Mouse (Mus musculus) midbrain, embryonic 13.5 days (tissue): ENCODE data around the gene Crym. TPM values are rescaled to one million over a fixed set of nuclear protein-coding genes. Genes with fewer than 3 reads are reported as not detected.
A peak's percentile ranks its signal among the peaks of the same experiment; 100 is the strongest.

Experiments
- ATAC-seq: fragments of 200-750 bp; cut with Nextera tagmentation; 2 replicates; pipeline ENCODE4 v1.8.0; 2017; ENCODE audit warnings: mild to moderate bottlenecking, moderate TSS enrichment, moderate library complexity
- H3K27ac ChIP-seq: fragments of 300-500 bp; sonication (generic); 2 replicates; pipeline ENCODE4 v1.5.1; 2015; ENCODE audit warnings: inconsistent platforms, mild to moderate bottlenecking, moderate library complexity
- H3K27me3 ChIP-seq: fragments of 300-500 bp; sonication (generic); 2 replicates; pipeline ENCODE4 v1.6.1; 2015; ENCODE audit warnings: mild to moderate bottlenecking, inconsistent platforms
- H3K36me3 ChIP-seq: fragments of 300-500 bp; sonication (generic); 2 replicates; pipeline ENCODE4 v1.6.1; 2015; ENCODE audit warnings: mild to moderate bottlenecking, inconsistent platforms
- H3K4me1 ChIP-seq: fragments of 300-500 bp; sonication (generic); replicated peaks from 2 replicates; pipeline ENCODE4 v1.6.1; 2015; ENCODE audit warnings: inconsistent platforms
- H3K4me2 ChIP-seq: fragments of 300-500 bp; sonication (generic); replicated peaks from 2 replicates; pipeline ENCODE4 v1.6.1; 2015; ENCODE audit warnings: moderate library complexity, mild to moderate bottlenecking, inconsistent platforms
- H3K4me3 ChIP-seq: fragments of 300-500 bp; sonication (generic); replicated peaks from 2 replicates; pipeline ENCODE4 v1.5.1; 2015; ENCODE audit warnings: mild to moderate bottlenecking, inconsistent platforms
- H3K9ac ChIP-seq: fragments of 300-500 bp; sonication (generic); replicated peaks from 2 replicates; pipeline ENCODE4 v1.6.1; 2015; ENCODE audit warnings: mild to moderate bottlenecking, inconsistent platforms
- H3K9me3 ChIP-seq: fragments of 300-500 bp; sonication (generic); 2 replicates; pipeline ENCODE4 v1.6.1; 2016; ENCODE audit warnings: mild to moderate bottlenecking, inconsistent platforms
- WGBS: fragments of 180-500 bp; shearing (Covaris S2); methylation state at CpG from one replicate; pipeline ENCODE4 v1.1.7; 2015; 5-methylcytosine and 5-hydroxymethylcytosine counted together
- polyA plus RNA-seq: library from polyadenylated mRNA; unstranded; fragments of >200 nt; fragmentation: Nextera tagmentation; extraction: Ambion mirVana; gene quantifications from 2 replicates; pipeline ENCODE4 v1.2.1, GENCODE M21; 2015

Gene Crym
- polyA plus RNA-seq, result 27.5 and 29.1 TPM in 2 replicates

DNA sequence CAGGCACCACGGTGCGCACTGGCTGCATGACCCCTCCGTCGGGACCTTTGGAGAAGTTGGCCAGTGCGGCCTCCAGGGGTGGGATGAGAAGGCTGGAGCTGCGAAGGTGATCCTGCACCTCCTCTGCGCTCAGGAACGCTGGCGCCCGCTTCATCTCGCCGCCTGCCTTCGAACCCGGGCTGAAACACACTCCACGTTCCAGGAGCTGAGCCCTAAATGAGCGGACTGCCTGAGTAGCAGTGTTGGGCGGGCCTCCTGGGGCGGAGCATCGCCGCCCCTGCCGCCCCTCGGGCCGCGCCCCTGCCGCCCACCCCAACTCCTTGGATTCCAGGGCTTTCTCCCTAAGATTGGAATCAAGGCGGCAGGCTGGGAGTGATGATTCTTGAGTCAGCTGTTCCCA lies at the start of gene Crym:
Gene Crym (minus strand): TSS at position 341 of the 400 bp plus-strand sequence.
- Histone ChIP-seq H3K4me1 (peaks cover 18% of the 10 kb centered on the region), H3K4me3 (peak within 1 kb of the TSS; percentile 37), H3K4me2 (peak within 1 kb of the TSS; percentile 53), H3K9ac (no peak within 1 kb of the TSS), H3K27ac (no peak within 1 kb of the TSS), H3K36me3 (no peaks in the 10 kb centered on the region), H3K9me3 (no peaks in the 10 kb centered on the region), H3K27me3 (peaks cover 47% of the 10 kb centered on the region)
- WGBS, result 4% methylated on average over 26 of the region's 26 CpGs
- no peak for ATAC-seq

DNA sequence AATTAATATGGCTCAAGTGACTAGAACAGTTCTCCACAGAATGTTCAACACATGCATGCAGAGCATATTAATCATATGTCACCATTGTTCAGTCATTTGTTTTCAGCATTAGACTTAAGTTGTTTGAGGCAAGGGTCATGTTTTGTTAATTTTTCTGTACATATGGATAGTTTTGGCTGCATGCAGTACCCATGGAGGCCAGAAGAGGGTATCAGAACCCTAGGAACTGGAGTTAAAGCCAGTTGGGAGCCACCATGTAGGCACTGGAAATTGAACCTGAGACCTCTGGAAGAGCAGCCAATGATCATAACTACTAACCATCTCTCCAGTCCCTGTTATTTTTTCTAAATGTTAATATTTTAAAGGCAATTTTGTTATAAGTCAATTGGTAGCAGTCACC lies 39.2 kb upstream of the Crym start:
- no peak overlapping the region for H3K9ac ChIP-seq
- no peak overlapping the region for H3K27ac ChIP-seq
- H3K36me3 ChIP-seq, result no peaks in the 10 kb centered on the region
- H3K4me2 ChIP-seq, result no peak overlapping the region
- no peak for ATAC-seq
- no peaks in the 10 kb centered on the region for H3K27me3 ChIP-seq
- H3K4me3 ChIP-seq, result no peak overlapping the region
- H3K9me3 ChIP-seq, result no peaks in the 10 kb centered on the region
- H3K4me1 ChIP-seq, result no peaks in the 10 kb centered on the region

DNA sequence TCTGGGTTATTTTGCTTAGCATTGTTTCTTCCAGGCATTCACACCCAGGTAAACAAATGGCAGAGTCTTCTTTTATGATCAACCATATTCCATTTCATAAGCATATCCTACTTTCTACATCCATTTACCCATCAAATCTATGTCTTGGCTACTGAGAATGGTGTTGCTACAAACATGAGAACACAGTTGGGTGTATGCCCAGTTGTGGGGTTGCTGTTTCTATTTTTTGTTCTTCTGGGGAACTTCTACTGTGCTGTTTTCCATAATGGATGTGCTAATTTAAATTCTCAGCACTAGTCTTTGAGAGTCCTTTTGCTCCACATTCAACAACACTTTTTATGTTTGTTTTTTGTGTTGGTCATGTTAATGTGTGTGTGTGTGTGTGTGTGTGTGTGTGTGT lies 26.6 kb upstream of the Crym start:
- H3K4me2 ChIP-seq, result no peak overlapping the region
- no peak overlapping the region for H3K4me3 ChIP-seq
- H3K9me3 ChIP-seq, result no peaks in the 10 kb centered on the region
- no peaks in the 10 kb centered on the region for H3K36me3 ChIP-seq
- no peak for ATAC-seq
- no peak overlapping the region for H3K9ac ChIP-seq
- H3K27ac ChIP-seq, result no peak overlapping the region
- H3K27me3 ChIP-seq, result no peaks in the 10 kb centered on the region
- no peaks in the 10 kb centered on the region for H3K4me1 ChIP-seq

DNA sequence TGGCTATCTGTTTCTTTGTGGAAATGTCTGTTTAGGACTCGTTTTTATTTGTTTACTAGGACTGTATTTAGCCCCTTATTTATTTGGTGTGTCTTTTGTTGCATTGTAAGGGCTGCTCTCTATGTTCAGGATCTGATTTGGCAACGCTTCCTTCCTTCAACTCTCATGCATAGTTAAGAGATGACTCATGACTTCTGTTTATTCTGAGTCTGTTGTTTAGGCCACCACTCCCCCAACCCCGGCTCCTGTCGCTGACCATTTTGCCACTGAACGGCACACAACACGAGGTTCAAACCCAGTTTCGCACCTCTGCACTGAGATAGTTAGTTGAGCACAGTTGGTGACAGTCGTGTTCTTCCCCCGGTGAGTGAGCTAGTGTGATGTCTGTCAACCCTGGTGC lies 4.1 kb upstream of the Crym start:
- H3K4me2 ChIP-seq, result no peak overlapping the region
- peaks cover 29% of the 10 kb centered on the region for H3K27me3 ChIP-seq
- H3K27ac ChIP-seq, result no peak overlapping the region
- peaks cover 14% of the 10 kb centered on the region for H3K4me1 ChIP-seq
- no peaks in the 10 kb centered on the region for H3K9me3 ChIP-seq
- ATAC-seq, result no peak
- H3K4me3 ChIP-seq, result no peak overlapping the region
- 69% methylated on average over 9 of the region's 9 CpGs for WGBS
- no peak overlapping the region for H3K9ac ChIP-seq
- H3K36me3 ChIP-seq, result no peaks in the 10 kb centered on the region

DNA sequence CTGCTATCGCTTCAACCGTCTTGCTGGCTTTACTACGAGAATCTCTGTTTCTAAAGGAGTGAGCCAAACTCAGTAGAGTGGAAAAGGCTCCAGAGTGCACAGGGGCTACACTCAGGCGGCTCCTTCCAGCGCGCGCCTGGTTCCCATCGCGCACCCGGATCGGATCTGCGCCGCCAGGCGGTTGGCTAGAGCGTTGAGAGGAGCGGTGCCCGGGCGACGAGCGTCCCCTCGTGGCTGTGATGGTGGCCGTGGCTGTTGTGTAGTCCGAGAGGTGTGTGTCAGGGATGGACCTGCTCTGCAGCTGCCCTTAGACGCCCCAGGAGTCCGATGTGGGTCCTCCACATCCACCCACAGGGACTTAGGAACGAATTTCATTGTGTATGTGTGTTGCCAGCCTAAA lies 1.9 kb upstream of the Crym start, which contains the start of gene Abca14:
Gene Abca14 (plus strand): TSS at position 173 of the 400 bp plus-strand sequence.
- peak; percentile 88 for ATAC-seq
- 3% methylated on average over 26 of the region's 26 CpGs for WGBS
- no peak within 1 kb of the TSS for H3K4me3 ChIP-seq
- H3K36me3 ChIP-seq, result no peaks in the 10 kb centered on the region
- H3K9ac ChIP-seq, result no peak within 1 kb of the TSS
- peaks cover 47% of the 10 kb centered on the region for H3K27me3 ChIP-seq
- H3K27ac ChIP-seq, result no peak within 1 kb of the TSS
- H3K4me2 ChIP-seq, result no peak within 1 kb of the TSS
- H3K9me3 ChIP-seq, result no peaks in the 10 kb centered on the region
- peaks cover 18% of the 10 kb centered on the region for H3K4me1 ChIP-seq

DNA sequence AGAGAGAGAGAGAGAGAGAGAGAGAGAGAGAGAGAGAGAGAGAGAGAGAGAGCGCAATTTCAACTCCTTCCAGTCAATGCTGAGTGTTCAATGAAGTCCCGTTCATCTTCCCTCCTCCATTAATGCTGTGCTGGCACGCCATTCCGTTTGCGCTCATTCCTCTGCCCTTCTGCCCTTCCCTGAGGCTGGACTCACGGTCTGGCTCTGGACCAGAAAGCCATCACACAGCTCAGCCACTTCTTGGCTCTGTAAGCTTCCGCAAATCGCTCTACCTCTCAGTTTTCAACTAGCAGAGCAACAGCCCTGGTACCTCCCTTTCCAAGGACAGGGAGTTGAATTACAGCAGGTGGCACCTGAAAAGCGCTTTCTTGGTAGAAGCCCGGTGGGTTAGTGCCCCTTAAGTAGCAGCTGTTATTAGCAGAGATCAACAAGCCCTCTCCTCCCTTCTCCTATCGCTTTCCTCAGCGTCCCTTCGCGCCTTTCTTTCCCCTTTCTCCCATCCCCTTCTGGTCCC lies 623 bp downstream of the Crym start:
- 1% methylated on average over 13 of the region's 14 CpGs for WGBS
- Histone ChIP-seq H3K27me3 (peaks cover 47% of the 10 kb centered on the region), H3K4me3 (peak overlapping the region; percentile 37), H3K9ac (no peak overlapping the region), H3K4me2 (peak overlapping the region; percentile 53), H3K36me3 (no peaks in the 10 kb centered on the region), H3K27ac (no peak overlapping the region), H3K9me3 (no peaks in the 10 kb centered on the region), H3K4me1 (peaks cover 18% of the 10 kb centered on the region)
- no peak for ATAC-seq

DNA sequence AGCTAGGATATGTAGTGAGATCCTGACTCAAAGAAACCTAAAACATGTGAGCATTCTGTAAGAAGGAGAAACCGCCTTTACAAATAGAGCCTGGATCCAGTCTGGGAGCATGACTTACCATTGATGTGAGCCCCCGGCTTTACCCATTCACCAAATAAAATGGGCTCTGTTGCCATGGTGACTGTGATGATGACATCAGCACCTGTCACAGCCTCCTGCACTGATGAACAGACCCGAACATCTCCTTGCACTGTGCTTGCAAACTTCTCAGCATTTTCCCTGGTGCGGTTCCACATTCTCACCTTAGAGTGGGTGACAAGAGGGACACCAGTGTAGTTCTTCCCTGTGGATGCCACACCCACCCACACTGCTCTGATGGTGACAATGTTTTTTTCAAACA lies 6.7 kb downstream of the Crym start:
- 0 out of 2 replicates have a peak, but pooled peaks have one; percentile 45 for ATAC-seq

DNA sequence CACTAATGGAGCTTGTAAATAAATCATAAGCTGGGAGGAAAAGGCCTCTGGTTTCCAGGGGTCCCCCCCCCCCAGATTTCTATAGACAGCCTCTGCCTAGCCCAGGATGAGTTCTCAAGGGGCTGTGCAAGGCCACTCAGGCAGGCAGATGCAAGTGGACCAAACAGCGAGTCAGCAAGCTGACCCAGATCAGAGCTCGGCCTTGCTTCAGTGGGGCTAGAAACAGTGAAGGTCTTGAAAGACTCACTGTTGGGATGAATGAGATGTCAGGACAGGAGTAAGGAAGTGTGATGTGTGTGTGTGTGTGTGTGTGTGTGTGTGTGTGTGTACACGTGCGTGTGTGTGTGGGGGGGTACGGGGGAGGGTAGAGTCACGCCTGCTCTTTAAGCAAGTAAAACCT lies 9.1 kb downstream of the Crym start:
- Histone ChIP-seq H3K9me3 (no peaks in the 10 kb centered on the region), H3K36me3 (no peaks in the 10 kb centered on the region), H3K27ac (no peak overlapping the region), H3K27me3 (no peaks in the 10 kb centered on the region), H3K4me1 (no peaks in the 10 kb centered on the region), H3K9ac (no peak overlapping the region), H3K4me3 (no peak overlapping the region), H3K4me2 (no peak overlapping the region)
- ATAC-seq, result no peak
- whole genome bisulfite sequencing, result 82% methylated on average over 6 of the region's 6 CpGs

More for the DNA sequence above, 6.7 kb downstream of the Crym start:
- H3K27ac ChIP-seq, result no peak overlapping the region
- H3K4me2 ChIP-seq, result no peak overlapping the region
- no peaks in the 10 kb centered on the region for H3K36me3 ChIP-seq
- no peak overlapping the region for H3K4me3 ChIP-seq
- WGBS, result 44% methylated on average over 4 of the region's 4 CpGs
- H3K9ac ChIP-seq, result no peak overlapping the region
- H3K9me3 ChIP-seq, result no peaks in the 10 kb centered on the region
- peaks cover 10% of the 10 kb centered on the region for H3K27me3 ChIP-seq
- H3K4me1 ChIP-seq, result no peaks in the 10 kb centered on the region

DNA sequence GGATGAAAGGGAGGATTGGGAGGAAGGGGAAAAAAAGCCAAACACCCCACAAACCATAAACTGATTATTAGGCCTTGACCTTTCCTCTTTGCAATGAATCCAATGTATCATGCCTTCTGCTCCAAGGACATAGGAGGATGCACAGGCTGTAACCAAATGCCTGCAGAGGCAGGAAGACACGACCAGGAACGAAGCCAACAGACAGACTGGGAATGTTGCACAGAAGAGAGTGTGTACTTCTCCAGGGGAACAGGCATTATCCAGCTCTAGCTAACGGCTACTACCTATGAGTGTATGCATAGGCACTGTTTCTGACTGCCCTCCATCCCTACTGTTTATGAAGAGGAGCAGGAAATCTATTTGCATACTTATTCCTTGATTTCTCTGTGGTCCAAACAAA lies 9.7 kb downstream of the Crym start:
- Histone ChIP-seq H3K36me3 (no peaks in the 10 kb centered on the region), H3K4me1 (no peaks in the 10 kb centered on the region), H3K9ac (no peak overlapping the region), H3K27ac (no peak overlapping the region), H3K4me2 (no peak overlapping the region), H3K9me3 (no peaks in the 10 kb centered on the region), H3K4me3 (no peak overlapping the region), H3K27me3 (no peaks in the 10 kb centered on the region)
- 76% methylated on average over 3 of the region's 3 CpGs for WGBS
- no peak for ATAC-seq

DNA sequence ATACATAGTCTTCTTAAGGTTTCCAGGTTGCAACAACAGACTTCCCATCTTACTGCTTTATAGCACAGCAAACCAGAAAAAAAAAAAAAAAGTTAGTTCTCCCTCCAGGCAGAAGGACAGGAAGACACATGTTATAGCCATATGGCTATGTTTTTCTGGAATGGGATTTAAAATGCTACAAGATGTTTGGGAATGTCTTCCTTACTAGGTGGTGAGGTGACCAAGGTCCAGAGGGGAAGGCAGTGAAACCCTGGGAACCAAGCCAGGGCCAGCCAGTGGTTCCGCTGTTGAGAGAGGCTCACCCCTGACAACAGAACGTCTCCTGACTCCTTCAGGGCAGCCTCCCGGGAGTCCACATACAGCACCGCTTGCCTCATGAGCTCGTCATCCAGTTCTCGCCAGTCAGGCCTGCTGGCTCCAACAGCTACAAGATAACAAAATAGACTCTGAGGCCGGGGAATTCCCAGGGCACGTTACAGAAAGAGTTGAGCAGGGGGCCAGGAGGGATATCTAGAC lies 11.7 kb downstream of the Crym start:
- Histone ChIP-seq H3K4me2 (no peak overlapping the region), H3K9me3 (no peaks in the 10 kb centered on the region), H3K27ac (no peak overlapping the region), H3K9ac (no peak overlapping the region), H3K4me1 (no peaks in the 10 kb centered on the region), H3K36me3 (no peaks in the 10 kb centered on the region), H3K27me3 (no peaks in the 10 kb centered on the region), H3K4me3 (no peak overlapping the region)
- WGBS, result 71% methylated on average over 8 of the region's 8 CpGs
- ATAC-seq, result no peak

DNA sequence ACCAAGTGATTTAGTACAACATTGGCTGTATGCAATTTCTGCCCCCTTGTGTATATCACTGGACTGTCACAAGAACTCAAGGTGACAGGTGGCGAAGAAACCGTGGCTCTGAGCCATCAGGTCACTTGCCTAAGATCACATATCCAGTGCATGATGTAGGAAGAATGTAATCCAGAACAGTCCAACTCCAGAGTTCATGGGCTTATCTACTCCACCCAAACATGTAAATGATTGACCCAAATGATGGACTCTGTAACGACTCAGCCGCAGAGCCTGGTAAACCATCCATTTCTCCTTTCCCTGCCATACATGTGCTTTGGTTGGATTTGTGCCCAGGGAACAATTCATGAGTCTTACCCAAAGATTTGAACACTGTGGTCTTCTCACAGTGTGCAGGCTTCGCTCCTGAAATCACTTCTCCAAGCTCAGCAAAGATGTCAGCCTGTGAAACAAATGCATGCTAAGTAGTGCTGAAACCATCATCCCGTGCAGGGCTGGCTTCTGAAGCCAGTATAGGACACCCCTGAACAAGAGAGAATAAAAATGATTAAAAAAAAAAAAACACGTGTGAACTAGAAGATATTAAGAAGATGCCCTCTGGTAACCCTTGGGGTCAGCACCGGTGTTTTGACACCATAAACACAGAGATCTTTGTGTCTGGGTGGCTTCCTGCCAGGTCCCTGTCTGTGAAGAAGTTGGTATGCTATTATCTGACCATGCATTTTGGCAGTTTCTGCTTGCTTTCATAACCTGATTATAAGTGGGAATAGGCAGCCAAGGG lies 12.4 kb downstream of the Crym start:
- Histone ChIP-seq H3K4me1 (no peaks in the 10 kb centered on the region), H3K9me3 (no peaks in the 10 kb centered on the region), H3K27ac (no peak overlapping the region), H3K27me3 (no peaks in the 10 kb centered on the region), H3K4me2 (no peak overlapping the region), H3K9ac (no peak overlapping the region), H3K36me3 (no peaks in the 10 kb centered on the region), H3K4me3 (no peak overlapping the region)
- no peak for ATAC-seq
- WGBS, result 80% methylated on average over 8 of the region's 8 CpGs

DNA sequence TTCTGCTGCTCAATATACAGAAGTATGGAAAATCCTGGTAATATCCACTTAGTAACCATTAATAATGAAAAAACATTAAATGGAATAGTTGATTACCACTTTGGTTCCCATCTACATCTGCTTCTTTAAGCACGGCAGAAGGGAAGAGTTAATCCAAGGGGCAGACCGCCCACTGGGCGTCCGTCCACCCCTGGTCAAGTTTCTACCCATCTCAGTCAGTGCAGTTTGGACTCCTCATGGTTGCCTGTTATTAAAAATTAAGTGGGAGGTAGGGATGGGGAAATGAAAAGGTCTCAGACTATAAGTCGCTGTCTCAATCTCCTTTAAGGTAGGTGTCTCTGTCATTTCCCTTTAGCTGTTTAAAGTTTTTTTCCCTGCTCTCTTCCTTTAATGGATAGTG lies 13.0 kb downstream of the Crym start:
- Histone ChIP-seq H3K36me3 (no peaks in the 10 kb centered on the region), H3K4me2 (no peak overlapping the region), H3K4me1 (no peaks in the 10 kb centered on the region), H3K27me3 (no peaks in the 10 kb centered on the region), H3K9me3 (no peaks in the 10 kb centered on the region), H3K9ac (no peak overlapping the region), H3K4me3 (no peak overlapping the region), H3K27ac (no peak overlapping the region)
- 89% methylated on average over 5 of the region's 5 CpGs for WGBS
- no peak for ATAC-seq
